Mouse (Mus musculus) CH12.LX (cell line): ENCODE measurements around the gene Calcb. TPM values are rescaled to one million over a fixed set of nuclear protein-coding genes. Genes with fewer than 3 reads are reported as not detected.

Experiments used
- DNase-seq: peaks from one replicate; pipeline ENCODE4 v3.0.0-alpha.2; 2013; ENCODE audit errors: extremely low read depth
- H3K27ac ChIP-seq: 2 replicates; pipeline ENCODE4 v1.5.1; 2012; ENCODE audit warnings: low read depth, mild to moderate bottlenecking, control low read depth, moderate library complexity; ENCODE audit not compliant: insufficient read depth
- H3K27me3 ChIP-seq: replicated peaks from 2 replicates; pipeline ENCODE3; 2012; ENCODE audit warnings: inconsistent platforms
- H3K36me3 ChIP-seq, 2 experiments: replicated peaks in 1 of 2; 2 replicates each; pipeline versions ENCODE3 to v1.6.1; 2012; ENCODE audit warnings: inconsistent platforms in 1 of 2, low read length in 1 of 2, mild to moderate bottlenecking in 1 of 2, mixed read lengths in 1 of 2, moderate library complexity in 1 of 2; ENCODE audit not compliant: control insufficient read depth in 1 of 2, insufficient read depth in 1 of 2
- H3K4me1 ChIP-seq, 2 experiments: 2 replicates each; pipeline ENCODE4 v1.6.1; 2012; ENCODE audit warnings: inconsistent platforms in 1 of 2, moderate library complexity in 1 of 2; ENCODE audit not compliant: insufficient read depth in 2 of 2, control insufficient read depth in 1 of 2
- H3K4me2 ChIP-seq: 2 replicates; pipeline ENCODE4 v1.6.1; 2012; ENCODE audit warnings: low read depth, mild to moderate bottlenecking, control low read depth; ENCODE audit not compliant: poor library complexity, insufficient read depth, severe bottlenecking
- H3K4me3 ChIP-seq, 3 experiments: fragments of 150-350 bp in 1 of 3; sonication (generic) in 1 of 3; replicated peaks in 1 of 3; 2 replicates each; pipeline versions ENCODE3 to v1.5.1; 2011 to 2012; ENCODE audit warnings: low read depth in 2 of 3, low read length in 2 of 3, mild to moderate bottlenecking in 2 of 3, moderate library complexity in 2 of 3, control low read depth in 1 of 3, improper control_type of control experiment in 1 of 3, inconsistent platforms in 1 of 3, mixed read lengths in 1 of 3; ENCODE audit not compliant: poor library complexity in 1 of 3
- H3K79me2 ChIP-seq: replicated peaks from 2 replicates; pipeline ENCODE4 v1.6.1; 2012; ENCODE audit warnings: mild to moderate bottlenecking, moderate library complexity; ENCODE audit not compliant: control insufficient read depth, poor library complexity, insufficient read depth, severe bottlenecking; ENCODE audit errors: extremely low read depth
- H3K9ac ChIP-seq: 2 replicates; pipeline ENCODE4 v1.6.1; 2012; ENCODE audit warnings: low read depth, mild to moderate bottlenecking, control low read depth, moderate library complexity; ENCODE audit not compliant: insufficient read depth
- H3K9me3 ChIP-seq: replicated peaks from 2 replicates; pipeline ENCODE3; 2012; ENCODE audit warnings: low read length, inconsistent platforms, mixed read lengths
- BHLHE40 ChIP-seq: IDR thresholded peaks from 2 replicates; pipeline ENCODE4 v1.6.1; 2011; ENCODE audit warnings: mild to moderate bottlenecking, low read depth, low read length, improper control_type of control experiment
- CHD1 ChIP-seq: IDR thresholded peaks from 2 replicates; pipeline ENCODE4 v1.6.1; 2012; ENCODE audit warnings: low read depth, low read length, improper control_type of control experiment, inconsistent platforms
- E2F4 ChIP-seq: IDR thresholded peaks from 2 replicates; pipeline ENCODE4 v1.6.1; 2011; ENCODE audit warnings: low read depth, low read length, improper control_type of control experiment; ENCODE audit not compliant: insufficient replicate concordance
- ETS1 ChIP-seq: conservative IDR thresholded peaks from 2 replicates; pipeline ENCODE4 v1.6.1; 2012; ENCODE audit warnings: low read depth, mild to moderate bottlenecking, inconsistent platforms, low read length, improper control_type of control experiment, moderate library complexity
- HCFC1 ChIP-seq: IDR thresholded peaks from 2 replicates; pipeline ENCODE4 v1.6.1; 2012; ENCODE audit warnings: low read depth, mild to moderate bottlenecking, inconsistent platforms, low read length, improper control_type of control experiment
- JUN ChIP-seq: IDR thresholded peaks from 2 replicates; pipeline ENCODE4 v1.6.1; 2011; ENCODE audit warnings: low read depth, mild to moderate bottlenecking, low read length, improper control_type of control experiment, moderate library complexity; ENCODE audit not compliant: insufficient read depth
- MAX ChIP-seq: IDR thresholded peaks from 2 replicates; pipeline ENCODE4 v1.6.1; 2011; ENCODE audit warnings: low read length, improper control_type of control experiment
- MAZ ChIP-seq: IDR thresholded peaks from 2 replicates; pipeline ENCODE4 v1.6.1; 2012; ENCODE audit warnings: low read depth, mild to moderate bottlenecking, inconsistent platforms, low read length, improper control_type of control experiment, moderate library complexity
- MXI1 ChIP-seq: IDR thresholded peaks from 2 replicates; pipeline ENCODE4 v1.6.1; 2011; ENCODE audit warnings: mild to moderate bottlenecking, low read depth, low read length, improper control_type of control experiment
- MYC ChIP-seq: IDR thresholded peaks from 2 replicates; pipeline ENCODE4 v1.6.1; 2011; ENCODE audit warnings: low read depth, mild to moderate bottlenecking, improper control_type of control experiment, low read length
- NELFE ChIP-seq: IDR thresholded peaks from 2 replicates; pipeline ENCODE4 v1.6.1; 2011; ENCODE audit warnings: low read depth, low read length, improper control_type of control experiment
- NRF1 ChIP-seq: IDR thresholded peaks from 2 replicates; pipeline ENCODE4 v1.6.1; 2014; ENCODE audit warnings: low read depth, mild to moderate bottlenecking, inconsistent platforms, low read length, improper control_type of control experiment, moderate library complexity
- RAD21 ChIP-seq: IDR thresholded peaks from 2 replicates; pipeline ENCODE4 v1.6.1; 2011; ENCODE audit warnings: low read depth, mild to moderate bottlenecking, low read length, improper control_type of control experiment, moderate library complexity
- RCOR1 ChIP-seq: conservative IDR thresholded peaks from 2 replicates; pipeline ENCODE4 v1.6.1; 2012; ENCODE audit warnings: low read depth, mild to moderate bottlenecking, inconsistent platforms, low read length, improper control_type of control experiment
- SMC3 ChIP-seq: IDR thresholded peaks from 2 replicates; pipeline ENCODE4 v1.6.1; 2011; ENCODE audit warnings: low read depth, low read length, improper control_type of control experiment
- TBP ChIP-seq: conservative IDR thresholded peaks from 2 replicates; pipeline ENCODE4 v1.6.1; 2011; ENCODE audit warnings: low read depth, low read length, improper control_type of control experiment
- TCF12 ChIP-seq: IDR thresholded peaks from 2 replicates; pipeline ENCODE4 v1.6.1; 2014; ENCODE audit warnings: low read depth, mild to moderate bottlenecking, inconsistent platforms, low read length, improper control_type of control experiment
- UBTF ChIP-seq: IDR thresholded peaks from 2 replicates; pipeline ENCODE4 v1.6.1; 2012; ENCODE audit warnings: low read depth, mild to moderate bottlenecking, inconsistent platforms, low read length, improper control_type of control experiment, moderate library complexity
- USF1 ChIP-seq: IDR thresholded peaks from 2 replicates; pipeline ENCODE4 v1.6.1; 2014; ENCODE audit warnings: low read depth, mild to moderate bottlenecking, inconsistent platforms, low read length, improper control_type of control experiment
- USF2 ChIP-seq: conservative IDR thresholded peaks from 2 replicates; pipeline ENCODE4 v1.6.1; 2011; ENCODE audit warnings: low read depth, low read length, improper control_type of control experiment
- ZMIZ1 ChIP-seq: IDR thresholded peaks from 2 replicates; pipeline ENCODE4 v1.6.1; 2012; ENCODE audit warnings: low read depth, mild to moderate bottlenecking, inconsistent platforms, low read length, improper control_type of control experiment
- dilution Hi-C: fragments of 300-500 bp; cut with MboI; formaldehyde crosslinking; loops from 2 replicates; pipeline ENCODE4 v1.14.3; 2020; ENCODE audit warnings: low sequenced_read_pairs; ENCODE audit not compliant: extremely low pct_unique_long_range_greater_than_20kb, extremely low pct_ligation_motif_present
- in situ Hi-C: fragments of 300-500 bp; cut with MboI; formaldehyde crosslinking; loops from 3 replicates; pipeline ENCODE4 v1.14.3; 2019; ENCODE audit warnings: low sequenced_read_pairs, low pct_ligation_motif_present, low pct_unique_long_range_greater_than_20kb, mixed read lengths
- polyA plus RNA-seq: library from polyadenylated mRNA; unstranded; fragments of >175 nt; gene quantifications from 2 replicates; pipeline ENCODE4 v1.2.1, GENCODE M21; 2012; ENCODE audit warnings: low read depth; ENCODE audit not compliant: insufficient read length
- total RNA-seq, 2 experiments: library from RNA; depleted of rRNA; stranded (reverse); fragments of 300-350 nt in 1 of 2; fragments of >200 nt in 1 of 2; gene quantifications; 2 replicates each; pipeline ENCODE4 v1.2.3; 2012 to 2014

The Calcb gene
- total and polyA plus RNA-seq, 3 experiments = not detected

GRCm38 (mm10) chr7:114754196-114754595 lies 35.8 kb downstream of the Calcb start:
- H3K9ac ChIP-seq = no peak overlapping the region
- H3K9me3 ChIP-seq = no peaks in the 10 kb centered on the region
- H3K27ac ChIP-seq = no peak overlapping the region
- H3K4me2 ChIP-seq = no peak overlapping the region
- H3K27me3 ChIP-seq = no peaks in the 10 kb centered on the region
- DNase-seq = no peak
- in situ Hi-C loops = no loop called here
- H3K4me1 ChIP-seq = peaks cover 0 to 3% of the 10 kb centered on the region in 2 experiments; a peak in 3 of 4 replicates
- no peaks in the 10 kb centered on the region for H3K36me3 ChIP-seq
- no peak for TF ChIP-seq TCF12
- no peak for TF ChIP-seq RAD21
- no peak for TF ChIP-seq MAX
- no peak for TF ChIP-seq MYC
- TF ChIP-seq JUN = no peak
- TF ChIP-seq NELFE = no peak
- TF ChIP-seq RCOR1 = no peak
- TF ChIP-seq MXI1 = no peak
- no peak for TF ChIP-seq UBTF
- no peak for TF ChIP-seq ETS1
- no peak for TF ChIP-seq NRF1
- no peaks in the 10 kb centered on the region for H3K79me2 ChIP-seq
- dilution Hi-C loops = no loop called here
- H3K4me3 ChIP-seq = no peak overlapping the region

DNA sequence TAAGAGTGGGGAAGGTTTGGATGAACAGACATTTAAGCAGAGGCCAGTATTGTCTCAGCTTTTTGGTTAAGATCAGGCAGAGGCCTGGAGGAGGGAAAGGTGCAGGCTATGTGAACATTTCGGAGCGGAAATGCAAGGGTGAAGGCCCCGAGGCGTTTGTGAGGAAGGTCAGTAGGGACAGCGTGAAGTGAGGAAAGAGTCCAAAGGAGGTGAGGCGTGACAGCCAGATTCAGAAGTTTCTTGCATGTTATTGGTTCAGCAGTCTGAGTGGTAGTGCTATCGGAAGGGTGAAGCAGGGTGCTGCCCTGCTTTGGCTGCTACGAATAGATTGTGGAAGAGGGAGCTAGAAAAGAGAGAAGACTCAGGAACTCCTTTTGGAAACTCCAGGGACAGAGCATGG lies 36.2 kb downstream of the Calcb start:
- Histone ChIP-seq H3K27ac (no peak overlapping the region), H3K27me3 (no peaks in the 10 kb centered on the region)
- DNase-seq = no peak
- TF ChIP-seq TBP (no peak), CHD1 (no peak), NELFE (no peak), ZMIZ1 (no peak), USF1 (no peak), SMC3 (no peak), E2F4 (no peak), USF2 (no peak), HCFC1 (no peak), BHLHE40 (no peak), MAZ (no peak)
- TF ChIP-seq, all 38 proteins: peak for 0
- Histone ChIP-seq H3K36me3 (no peaks in the 10 kb centered on the region), H3K4me1 (peaks cover 0 to 3% of the 10 kb centered on the region in 2 experiments; a peak in 3 of 4 replicates), H3K79me2 (no peaks in the 10 kb centered on the region), H3K4me3 (no peak overlapping the region), H3K9ac (no peak overlapping the region), H3K9me3 (no peaks in the 10 kb centered on the region), H3K4me2 (no peak overlapping the region)
- dilution Hi-C loops (no loop called here), in situ Hi-C loops (no loop called here)
